ENCODE assay signal across 8 mouse cellular contexts in genomic region chr4:129247381-129248242, GRCm38 (mm10). TPM values are rescaled to one million over a fixed set of nuclear protein-coding genes. Genes with fewer than 3 reads are reported as not detected.
DNase-seq lines count a peak whose midpoint lies in the region; ATAC-seq and TF ChIP-seq lines count a peak whose summit lies in the region.

No protein-coding gene starts in this region.

- no peak for TF ChIP-seq EP300 in CH12.LX (IDR thresholded peaks at IDR 0.05; ENCODE audit: low read length)
- TF ChIP-seq EP300 in heart, postnatal 0 days (IDR thresholded peaks at IDR 0.05; ENCODE audit: low read depth) = no peak

- peak; percentile 54 for DNase-seq in adrenal gland, adult 2 months
- DNase-seq in adrenal gland, adult 8-10 months = no peak
- DNase-seq in CH12.LX (ENCODE audit: extremely low read depth) = no peak
- no peak for DNase-seq in heart, postnatal 0 days (ENCODE audit: low spot score)
- no peak for DNase-seq in right cerebral cortex, postnatal 25 days
- DNase-seq in gastrocnemius, adult 8-10 months (ENCODE audit: low spot score in 2 of 2) = no peak

- no peaks in the 10 kb centered on the region for H3K79me2 ChIP-seq in CH12.LX (replicated peaks; ENCODE audit: control insufficient read depth, extremely low read depth, insufficient read depth, poor library complexity, severe bottlenecking)

- no peak overlapping the region for H3K27ac ChIP-seq in CH12.LX (ENCODE audit: insufficient read depth, low read depth)
- peak overlapping the region; percentile 15; the same call in 1 of the 2 replicates for H3K27ac ChIP-seq in heart, postnatal 0 days (ENCODE audit: low read depth)
- H3K27ac ChIP-seq in liver, embryonic 12.5 days = no peak overlapping the region
- H3K27ac ChIP-seq in stomach, embryonic 14.5 days (ENCODE audit: low read length) = peak overlapping the region; percentile 52; the same call in 1 of the 2 replicates

- dilution Hi-C loops in CH12.LX (cut with MboI; ENCODE audit: extremely low pct_ligation_motif_present, extremely low pct_unique_long_range_greater_than_20kb, low sequenced_read_pairs) = no loop called here

- H3K4me3 ChIP-seq in CH12.LX (replicated peaks in 1 of 3; ENCODE audit: low read depth in 2 of 3, low read length in 2 of 3, poor library complexity in 1 of 3) = peak overlapping the region in 2 of 3 experiments; percentile 33 to 42
- peak overlapping the region; percentile 65 for H3K4me3 ChIP-seq in heart, postnatal 0 days (ENCODE audit: low read depth, low read length)
- peak overlapping the region; percentile 65 for H3K4me3 ChIP-seq in liver, embryonic 12.5 days
- H3K4me3 ChIP-seq in stomach, embryonic 14.5 days (ENCODE audit: low read depth, low read length) = peak overlapping the region; percentile 47

- ATAC-seq in heart, postnatal 0 days (ENCODE audit: insufficient read depth, low read depth) = no peak
- no peak for ATAC-seq in liver, embryonic 12.5 days
- ATAC-seq in stomach, embryonic 14.5 days (ENCODE audit: insufficient number of reproducible peaks, insufficient read depth, low FRiP score, low read depth) = no peak

- peak overlapping the region; percentile 2; the same call in 1 of the 2 replicates for H3K9ac ChIP-seq in CH12.LX (ENCODE audit: insufficient read depth, low read depth)
- peak overlapping the region; percentile 61 for H3K9ac ChIP-seq in heart, postnatal 0 days (replicated peaks; ENCODE audit: low read depth, low read length)
- H3K9ac ChIP-seq in liver, embryonic 12.5 days = peak overlapping the region; percentile 67
- peak overlapping the region; percentile 53 for H3K9ac ChIP-seq in stomach, embryonic 14.5 days (replicated peaks; ENCODE audit: low read depth, low read length)

- peaks cover 0 to 28% of the 10 kb centered on the region in 2 experiments; a peak in 3 of 4 replicates for H3K4me1 ChIP-seq in CH12.LX (ENCODE audit: control insufficient read depth in 1 of 2, insufficient read depth in 2 of 2)
- H3K4me1 ChIP-seq in heart, postnatal 0 days (ENCODE audit: control insufficient read depth, insufficient read depth) = peaks cover 4% of the 10 kb centered on the region; the same call in 1 of the 2 replicates
- H3K4me1 ChIP-seq in liver, embryonic 12.5 days = peaks cover 55% of the 10 kb centered on the region
- H3K4me1 ChIP-seq in stomach, embryonic 14.5 days (ENCODE audit: control insufficient read depth, insufficient read depth, low read length) = peaks cover 15% of the 10 kb centered on the region

- H3K27me3 ChIP-seq in CH12.LX (replicated peaks) = peaks cover 54% of the 10 kb centered on the region
- peaks cover 75% of the 10 kb centered on the region for H3K27me3 ChIP-seq in heart, postnatal 0 days (ENCODE audit: control insufficient read depth, insufficient read depth, low read length)
- H3K27me3 ChIP-seq in liver, embryonic 12.5 days (replicated peaks) = peaks cover 89% of the 10 kb centered on the region
- H3K27me3 ChIP-seq in stomach, embryonic 14.5 days (ENCODE audit: control insufficient read depth, insufficient read depth, low read length) = 0 out of 2 replicates have a peak, but pooled peaks cover 4% of the 10 kb centered on the region

- TF ChIP-seq CTCF in CH12.LX (conservative IDR thresholded peaks at IDR 0.05 in 1 of 2, IDR thresholded peaks at IDR 0.05 in 1 of 2; ENCODE audit: low read depth in 2 of 2, low read length in 2 of 2) = no peak
- TF ChIP-seq CTCF in heart, postnatal 0 days (IDR thresholded peaks at IDR 0.05; ENCODE audit: low read depth) = no peak

- no peaks in the 10 kb centered on the region for H3K36me3 ChIP-seq in CH12.LX (replicated peaks in 1 of 2; ENCODE audit: control insufficient read depth in 1 of 2, insufficient read depth in 1 of 2, low read length in 1 of 2)
- H3K36me3 ChIP-seq in heart, postnatal 0 days (replicated peaks; ENCODE audit: control insufficient read depth, insufficient read depth, low read length) = no peaks in the 10 kb centered on the region
- H3K36me3 ChIP-seq in liver, embryonic 12.5 days = no peaks in the 10 kb centered on the region
- H3K36me3 ChIP-seq in stomach, embryonic 14.5 days (ENCODE audit: control insufficient read depth, insufficient read depth, low read length) = no peaks in the 10 kb centered on the region

- H3K9me3 ChIP-seq in CH12.LX (replicated peaks; ENCODE audit: low read length) = no peaks in the 10 kb centered on the region
- no peaks in the 10 kb centered on the region for H3K9me3 ChIP-seq in heart, postnatal 0 days (replicated peaks; ENCODE audit: control insufficient read depth, low read length)
- H3K9me3 ChIP-seq in liver, embryonic 12.5 days (replicated peaks) = no peaks in the 10 kb centered on the region
- no peaks in the 10 kb centered on the region for H3K9me3 ChIP-seq in stomach, embryonic 14.5 days (ENCODE audit: control insufficient read depth, low read depth, low read length)

- peak overlapping the region; percentile 96 for H3K4me2 ChIP-seq in CH12.LX (ENCODE audit: insufficient read depth, low read depth, poor library complexity, severe bottlenecking)
- H3K4me2 ChIP-seq in heart, postnatal 0 days (ENCODE audit: low read depth, low read length) = peak overlapping the region; percentile 89
- H3K4me2 ChIP-seq in liver, embryonic 12.5 days = peak overlapping the region; percentile 86
- H3K4me2 ChIP-seq in stomach, embryonic 14.5 days (replicated peaks; ENCODE audit: low read depth, low read length) = peak overlapping the region; percentile 95

- no peak for TF ChIP-seq POLR2A in CH12.LX (IDR thresholded peaks at IDR 0.05; ENCODE audit: low read depth, low read length)

- 14% methylated on average over 24 of the region's 24 CpGs for WGBS in heart, postnatal 0 days
- WGBS in liver, embryonic 12.5 days (ENCODE audit: insufficient replicate concordance) = 9% methylated on average over 24 of the region's 24 CpGs
- WGBS in stomach, embryonic 14.5 days = 13% methylated on average over 23 of the region's 24 CpGs

- no peak for TF ChIP-seq RAD21 in CH12.LX (IDR thresholded peaks at IDR 0.05; ENCODE audit: low read depth, low read length)

- in situ Hi-C loops in CH12.LX (cut with MboI; ENCODE audit: low pct_ligation_motif_present, low pct_unique_long_range_greater_than_20kb, low sequenced_read_pairs) = no loop called here

TF ChIP-seq in CH12.LX, 34 proteins besides CTCF, POLR2A, EP300 and RAD21 (continues in another document):
- no peak for TF ChIP-seq BHLHE40 (IDR thresholded peaks at IDR 0.05; ENCODE audit: low read depth, low read length)

RNA-seq across cellular contexts. Expression of gene C77080, which starts 13.6 kb away (rescaled TPM):
- total RNA-seq in adrenal gland, adult 2 months (2021) = 10 to 100 TPM; 15.5 to 30.5 TPM
- 20.4 and 21.3 TPM in 2 replicates for polyA plus RNA-seq in adrenal gland, adult 2 months (2012; rRNA removed)
- total RNA-seq in adrenal gland, adult 8-10 months (2022) = 10 to 100 TPM; 23.9 to 44.8 (median 34.4) TPM
- 0.29 and 0.38 TPM in 2 replicates for total RNA-seq in CH12.LX (2012; rRNA removed)
- not detected in 2 replicates for total RNA-seq in CH12.LX (2014; rRNA removed)
- 0.68 and 1.1 TPM in 2 replicates for polyA plus RNA-seq in CH12.LX (2012; ENCODE audit: insufficient read length, low read depth)
- total RNA-seq in heart, postnatal 0 days (2014; rRNA removed; ENCODE audit: low replicate concordance) = 7.8 and 9.0 TPM in 2 replicates
- 0.77 and 0.78 TPM in 2 replicates for polyA plus RNA-seq in heart, postnatal 0 days (2015; fragmentation: Nextera tagmentation; extraction: Ambion mirVana)
- 0.72 and 0.92 TPM in 2 replicates for polyA plus RNA-seq in liver, embryonic 12.5 days (2016; fragmentation: Nextera tagmentation; extraction: Ambion mirVana)
- 6.8 and 8.0 TPM in 2 replicates for polyA plus RNA-seq in stomach, embryonic 14.5 days (2014; fragmentation: Nextera tagmentation; extraction: Ambion mirVana)
- 1 to 10 TPM in 1 of 4 experiments, under 1 TPM in 3; 0.58 to 1.6 (median 0.75) TPM for total RNA-seq in gastrocnemius, adult 8-10 months (2022)

RNA-seq across cellular contexts. Expression of gene Sync, which starts 39.8 kb away (rescaled TPM):
- total RNA-seq in adrenal gland, adult 2 months (2021) = under 1 TPM; 0.66 to 0.97 TPM
- polyA plus RNA-seq in adrenal gland, adult 2 months (2012; rRNA removed) = 0.11 and 0.32 TPM in 2 replicates
- total RNA-seq in adrenal gland, adult 8-10 months (2022) = 1 to 10 TPM in 3 of 4 experiments, under 1 TPM in 1; 0.73 to 2.5 (median 1.1) TPM
- total RNA-seq in CH12.LX (2012; rRNA removed) (0.04 TPM in 1 of 2 replicates, not detected in the other), CH12.LX (2014; rRNA removed) (not detected in 2 replicates)
- 0.14 and 0.16 TPM in 2 replicates for polyA plus RNA-seq in CH12.LX (2012; ENCODE audit: insufficient read length, low read depth)
- 1.4 and 1.9 TPM in 2 replicates for total RNA-seq in heart, postnatal 0 days (2014; rRNA removed; ENCODE audit: low replicate concordance)
- 3.4 and 3.8 TPM in 2 replicates for polyA plus RNA-seq in heart, postnatal 0 days (2015; fragmentation: Nextera tagmentation; extraction: Ambion mirVana)
- 0.13 and 0.24 TPM in 2 replicates for polyA plus RNA-seq in liver, embryonic 12.5 days (2016; fragmentation: Nextera tagmentation; extraction: Ambion mirVana)
- polyA plus RNA-seq in stomach, embryonic 14.5 days (2014; fragmentation: Nextera tagmentation; extraction: Ambion mirVana) = 1.7 and 1.9 TPM in 2 replicates
- 10 to 100 TPM; 46.1 to 56.7 (median 48.1) TPM for total RNA-seq in gastrocnemius, adult 8-10 months (2022)

RNA-seq across cellular contexts. Expression of gene Yars, which starts 58.1 kb away (rescaled TPM):
- 10 to 100 TPM; 84.8 to 98.6 TPM for total RNA-seq in adrenal gland, adult 2 months (2021)
- 7.2 and 11.2 TPM in 2 replicates for polyA plus RNA-seq in adrenal gland, adult 2 months (2012; rRNA removed)
- 100 to 1,000 TPM in 1 of 4 experiments, 10 to 100 TPM in 3; 83.3 to 108 (median 89.0) TPM for total RNA-seq in adrenal gland, adult 8-10 months (2022)
- 128 and 180 TPM in 2 replicates for total RNA-seq in CH12.LX (2012; rRNA removed)
- total RNA-seq in CH12.LX (2014; rRNA removed) = 96.1 and 96.3 TPM in 2 replicates
- 207 and 220 TPM in 2 replicates for polyA plus RNA-seq in CH12.LX (2012; ENCODE audit: insufficient read length, low read depth)
- total RNA-seq in heart, postnatal 0 days (2014; rRNA removed; ENCODE audit: low replicate concordance) = 24.7 and 27.3 TPM in 2 replicates
- 30.8 and 31.5 TPM in 2 replicates for polyA plus RNA-seq in heart, postnatal 0 days (2015; fragmentation: Nextera tagmentation; extraction: Ambion mirVana)
- polyA plus RNA-seq in liver, embryonic 12.5 days (2016; fragmentation: Nextera tagmentation; extraction: Ambion mirVana) = 92.4 and 92.9 TPM in 2 replicates
- 81.6 and 84.6 TPM in 2 replicates for polyA plus RNA-seq in stomach, embryonic 14.5 days (2014; fragmentation: Nextera tagmentation; extraction: Ambion mirVana)
- total RNA-seq in gastrocnemius, adult 8-10 months (2022) = 10 to 100 TPM; 31.2 to 44.4 (median 35.3) TPM

RNA-seq across cellular contexts. Expression of gene S100pbp, which starts 58.1 kb away (rescaled TPM):
- 10 to 100 TPM; 21.1 to 21.4 TPM for total RNA-seq in adrenal gland, adult 2 months (2021)
- polyA plus RNA-seq in adrenal gland, adult 2 months (2012; rRNA removed) = 6.4 and 7.5 TPM in 2 replicates
- 10 to 100 TPM; 21.7 to 31.7 (median 25.4) TPM for total RNA-seq in adrenal gland, adult 8-10 months (2022)
- total RNA-seq in CH12.LX (2012; rRNA removed) (22.5 and 23.1 TPM in 2 replicates), CH12.LX (2014; rRNA removed) (43.6 and 44.7 TPM in 2 replicates)
- polyA plus RNA-seq in CH12.LX (2012; ENCODE audit: insufficient read length, low read depth) = 35.8 and 43.6 TPM in 2 replicates
- 16.0 and 24.5 TPM in 2 replicates for total RNA-seq in heart, postnatal 0 days (2014; rRNA removed; ENCODE audit: low replicate concordance)
- 5.9 and 6.9 TPM in 2 replicates for polyA plus RNA-seq in heart, postnatal 0 days (2015; fragmentation: Nextera tagmentation; extraction: Ambion mirVana)
- 10.9 and 12.1 TPM in 2 replicates for polyA plus RNA-seq in liver, embryonic 12.5 days (2016; fragmentation: Nextera tagmentation; extraction: Ambion mirVana)
- 18.2 and 20.3 TPM in 2 replicates for polyA plus RNA-seq in stomach, embryonic 14.5 days (2014; fragmentation: Nextera tagmentation; extraction: Ambion mirVana)
- total RNA-seq in gastrocnemius, adult 8-10 months (2022) = 1 to 10 TPM; 3.8 to 4.6 (median 4.4) TPM

Comparison
In these comparisons a context has a peak if more than half of its experiments do, and no peak if none do; other contexts are left out.
1. H3K27ac ChIP-seq: peak in heart, postnatal 0 days (single experiment) and stomach, embryonic 14.5 days (single experiment); none in CH12.LX (single experiment) and liver, embryonic 12.5 days (single experiment).
2. H3K9ac ChIP-seq: peak in every context shown above with its lines; median percentile 67 in liver, embryonic 12.5 days; 61 in heart, postnatal 0 days; 53 in stomach, embryonic 14.5 days; 2 in CH12.LX.
3. RNA of gene Sync, which starts 39.8 kb away (total RNA-seq): 46.1 to 56.7 TPM in gastrocnemius, adult 8-10 months; 1.4 to 1.9 TPM in heart, postnatal 0 days, 0.73 to 2.5 TPM in adrenal gland, adult 8-10 months, 0.66 to 0.97 TPM in adrenal gland, adult 2 months and 0.04 TPM in CH12.LX; every median in the first group is over 10 times any median in the second.
4. Peak in every context shown above with its lines, with median percentiles within 50 percentile points of each other: H3K4me2 ChIP-seq and H3K4me3 ChIP-seq.